Mouse (Mus musculus): Measurements from ENCODE around the gene Stat3. TPM values are rescaled to one million over a fixed set of nuclear protein-coding genes. Genes with fewer than 3 reads are reported as not detected.

Stat3 gene
- polyA plus RNA-seq, 1 experiment from 2014 or later = 23.3 TPM

DNA sequence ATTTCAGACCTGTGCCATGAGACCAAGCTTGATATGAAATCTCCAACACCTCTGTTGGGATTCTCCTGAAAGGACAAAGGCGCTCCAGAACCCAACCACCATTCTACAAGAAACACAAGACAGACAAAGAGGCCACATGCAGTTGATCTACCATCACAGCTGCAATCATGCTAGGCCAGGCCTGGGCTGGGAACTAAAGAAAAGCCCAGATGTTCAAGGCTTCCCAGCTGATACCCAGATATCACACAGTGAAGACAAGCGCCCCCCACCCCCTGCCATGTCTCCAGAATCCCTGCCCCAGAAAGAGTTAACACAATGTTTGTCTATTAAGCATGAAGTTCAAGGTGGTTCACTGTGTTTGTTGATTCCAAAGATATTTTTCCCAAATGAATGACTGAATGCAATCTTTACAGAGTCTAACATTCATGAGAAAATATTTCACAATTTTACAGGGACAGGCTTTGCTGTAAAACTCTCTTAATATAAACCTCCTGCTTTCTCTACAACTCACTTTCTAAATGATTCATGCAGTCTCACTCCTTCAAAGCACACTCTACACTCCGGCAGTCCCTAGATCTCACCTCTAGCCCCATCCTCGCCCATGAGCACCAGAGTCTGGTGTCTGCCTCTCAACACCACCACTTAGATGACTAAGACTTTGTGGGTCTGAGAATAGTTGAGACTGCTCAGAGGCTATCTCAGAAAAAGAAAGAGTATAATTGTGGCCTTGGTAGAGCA is 18.3 kb downstream of the Stat3 start:
- no peak overlapping the region for H3K4me3 ChIP-seq (ENCODE audit: low read depth, low read length)
- DNase-seq (ENCODE audit: low spot score) = no peak
- H3K36me3 ChIP-seq (ENCODE audit: control insufficient read depth, insufficient read depth, low read length) = no peaks in the 10 kb centered on the region
- no peak overlapping the region for H3K27ac ChIP-seq (ENCODE audit: low read depth, low read length)
- H3K4me2 ChIP-seq (ENCODE audit: low read length) = no peak overlapping the region
- no peak for ATAC-seq
- WGBS = 95% methylated on average over 4 of the region's 4 CpGs
- no peaks in the 10 kb centered on the region for H3K27me3 ChIP-seq (replicated peaks; ENCODE audit: control insufficient read depth, insufficient read depth, low read length)
- H3K9ac ChIP-seq (ENCODE audit: low read length) = no peak overlapping the region
- H3K4me1 ChIP-seq (ENCODE audit: control insufficient read depth, insufficient read depth, low read length) = no peaks in the 10 kb centered on the region
- H3K9me3 ChIP-seq (replicated peaks; ENCODE audit: control insufficient read depth, low read length) = no peaks in the 10 kb centered on the region

DNA sequence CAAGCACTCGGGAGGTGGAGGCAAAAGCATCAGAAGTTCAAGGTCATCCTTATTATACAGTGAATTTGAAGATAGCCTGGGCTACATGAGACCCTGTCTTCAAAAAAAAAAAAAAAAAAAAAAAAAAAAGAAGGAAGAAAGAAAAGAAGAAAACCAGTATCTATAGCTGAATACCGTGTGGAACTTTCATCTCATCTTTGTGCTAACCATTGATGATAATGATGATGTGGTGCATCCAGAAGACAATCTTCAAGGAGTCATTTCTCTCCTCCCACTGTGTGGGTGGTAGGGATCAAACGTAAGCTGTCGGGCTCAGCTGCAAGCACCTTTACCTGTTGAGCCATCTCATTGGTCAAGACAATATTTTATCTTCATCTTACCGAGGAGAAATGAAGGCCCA is 21.3 kb downstream of the Stat3 start:
- H3K4me2 ChIP-seq (ENCODE audit: low read length) = no peak overlapping the region
- no peak overlapping the region for H3K9ac ChIP-seq (ENCODE audit: low read length)
- no peak overlapping the region for H3K4me3 ChIP-seq (ENCODE audit: low read depth, low read length)
- no peaks in the 10 kb centered on the region for H3K4me1 ChIP-seq (ENCODE audit: control insufficient read depth, insufficient read depth, low read length)
- 89% methylated on average over 5 of the region's 5 CpGs for WGBS
- no peaks in the 10 kb centered on the region for H3K36me3 ChIP-seq (ENCODE audit: control insufficient read depth, insufficient read depth, low read length)
- no peaks in the 10 kb centered on the region for H3K9me3 ChIP-seq (replicated peaks; ENCODE audit: control insufficient read depth, low read length)
- H3K27ac ChIP-seq (ENCODE audit: low read depth, low read length) = no peak overlapping the region
- no peak for ATAC-seq
- H3K27me3 ChIP-seq (replicated peaks; ENCODE audit: control insufficient read depth, insufficient read depth, low read length) = no peaks in the 10 kb centered on the region
- DNase-seq (ENCODE audit: low spot score) = no peak

DNA sequence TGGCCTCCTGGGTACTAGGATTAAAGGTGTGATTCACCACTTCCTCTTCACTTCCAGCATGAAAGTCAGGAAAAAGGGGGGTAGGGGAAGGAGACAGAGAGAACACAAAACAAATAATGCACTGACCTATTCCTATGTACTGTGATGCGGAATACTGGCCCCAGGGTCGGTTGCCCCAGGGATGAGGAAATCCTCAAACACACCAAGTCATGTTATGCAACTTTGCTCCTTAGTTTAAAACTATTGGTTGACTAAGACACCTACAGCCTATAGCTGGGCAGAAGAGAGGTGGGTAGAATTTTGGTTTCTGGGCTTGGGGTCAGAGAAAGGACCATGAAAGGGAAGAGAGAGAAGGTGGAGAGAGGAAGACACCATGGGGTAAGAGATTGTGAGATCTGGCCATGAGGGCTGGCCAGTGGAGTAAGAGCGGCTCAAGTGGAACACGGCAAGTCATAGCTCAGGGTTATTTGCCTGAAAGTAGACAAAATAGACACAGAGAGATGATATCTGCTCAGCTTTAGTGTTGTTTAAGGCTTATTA is 22.8 kb downstream of the Stat3 start:
- Histone ChIP-seq H3K9me3 (replicated peaks; ENCODE audit: control insufficient read depth, low read length) (no peaks in the 10 kb centered on the region), H3K4me2 (ENCODE audit: low read length) (no peak overlapping the region), H3K4me3 (ENCODE audit: low read depth, low read length) (no peak overlapping the region), H3K4me1 (ENCODE audit: control insufficient read depth, insufficient read depth, low read length) (no peaks in the 10 kb centered on the region), H3K27me3 (replicated peaks; ENCODE audit: control insufficient read depth, insufficient read depth, low read length) (no peaks in the 10 kb centered on the region), H3K9ac (ENCODE audit: low read length) (no peak overlapping the region), H3K36me3 (ENCODE audit: control insufficient read depth, insufficient read depth, low read length) (no peaks in the 10 kb centered on the region), H3K27ac (ENCODE audit: low read depth, low read length) (no peak overlapping the region)
- WGBS = 93% methylated on average over 4 of the region's 4 CpGs
- DNase-seq (ENCODE audit: low spot score) = no peak
- ATAC-seq = no peak

DNA sequence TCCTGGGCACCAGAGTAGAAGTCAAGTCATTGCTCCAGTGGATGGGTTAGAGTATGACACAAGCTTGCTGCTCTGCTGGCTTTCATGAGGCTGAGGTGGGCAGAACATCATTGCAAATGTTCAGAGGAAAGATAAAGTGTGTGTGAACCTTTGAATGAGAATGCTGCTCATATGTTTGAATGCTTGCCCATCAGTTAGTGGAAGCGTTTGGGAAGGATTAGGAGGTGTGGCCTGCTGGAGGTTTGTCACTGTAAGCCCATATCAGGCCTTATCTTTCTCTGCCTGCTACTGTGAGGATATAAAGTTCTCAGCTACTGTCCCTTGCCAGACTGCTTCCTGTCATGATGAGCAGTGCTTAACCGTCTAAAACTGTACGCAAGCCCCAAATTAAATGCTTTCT is 24.3 kb downstream of the Stat3 start:
- 95% methylated on average over 3 of the region's 3 CpGs for WGBS
- Histone ChIP-seq H3K4me1 (ENCODE audit: control insufficient read depth, insufficient read depth, low read length) (no peaks in the 10 kb centered on the region), H3K27me3 (replicated peaks; ENCODE audit: control insufficient read depth, insufficient read depth, low read length) (no peaks in the 10 kb centered on the region), H3K27ac (ENCODE audit: low read depth, low read length) (no peak overlapping the region), H3K36me3 (ENCODE audit: control insufficient read depth, insufficient read depth, low read length) (no peaks in the 10 kb centered on the region), H3K9me3 (replicated peaks; ENCODE audit: control insufficient read depth, low read length) (no peaks in the 10 kb centered on the region), H3K4me2 (ENCODE audit: low read length) (no peak overlapping the region), H3K9ac (ENCODE audit: low read length) (no peak overlapping the region), H3K4me3 (ENCODE audit: low read depth, low read length) (no peak overlapping the region)
- ATAC-seq (no peak), DNase-seq (ENCODE audit: low spot score) (no peak)

DNA sequence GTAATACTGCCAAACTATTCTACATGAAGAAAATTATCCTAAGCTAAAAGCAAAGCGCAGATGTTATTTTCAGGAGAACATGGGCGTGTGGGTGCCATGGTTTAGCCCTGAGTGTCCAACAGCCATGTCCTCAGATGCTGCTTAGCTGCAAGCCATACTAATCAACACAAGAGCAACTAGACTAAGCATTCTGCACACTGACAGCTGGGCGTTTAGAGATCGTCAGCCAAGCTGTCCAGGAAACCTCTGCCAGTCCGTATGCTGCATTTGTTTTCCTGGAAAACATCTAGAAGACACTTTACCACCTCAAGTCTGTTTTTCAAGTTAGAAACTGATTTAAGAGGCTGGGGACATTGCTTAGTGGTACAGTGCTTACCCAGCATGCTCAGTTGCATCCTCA is 24.9 kb downstream of the Stat3 start:
- no peak overlapping the region for H3K4me3 ChIP-seq (ENCODE audit: low read depth, low read length)
- H3K27ac ChIP-seq (ENCODE audit: low read depth, low read length) = no peak overlapping the region
- no peaks in the 10 kb centered on the region for H3K9me3 ChIP-seq (replicated peaks; ENCODE audit: control insufficient read depth, low read length)
- WGBS = 84% methylated on average over 5 of the region's 5 CpGs
- DNase-seq (ENCODE audit: low spot score) (peak; percentile 15), ATAC-seq (no peak)
- no peak overlapping the region for H3K4me2 ChIP-seq (ENCODE audit: low read length)
- H3K27me3 ChIP-seq (replicated peaks; ENCODE audit: control insufficient read depth, insufficient read depth, low read length) = no peaks in the 10 kb centered on the region
- no peaks in the 10 kb centered on the region for H3K4me1 ChIP-seq (ENCODE audit: control insufficient read depth, insufficient read depth, low read length)
- no peak overlapping the region for H3K9ac ChIP-seq (ENCODE audit: low read length)
- H3K36me3 ChIP-seq (ENCODE audit: control insufficient read depth, insufficient read depth, low read length) = no peaks in the 10 kb centered on the region

DNA sequence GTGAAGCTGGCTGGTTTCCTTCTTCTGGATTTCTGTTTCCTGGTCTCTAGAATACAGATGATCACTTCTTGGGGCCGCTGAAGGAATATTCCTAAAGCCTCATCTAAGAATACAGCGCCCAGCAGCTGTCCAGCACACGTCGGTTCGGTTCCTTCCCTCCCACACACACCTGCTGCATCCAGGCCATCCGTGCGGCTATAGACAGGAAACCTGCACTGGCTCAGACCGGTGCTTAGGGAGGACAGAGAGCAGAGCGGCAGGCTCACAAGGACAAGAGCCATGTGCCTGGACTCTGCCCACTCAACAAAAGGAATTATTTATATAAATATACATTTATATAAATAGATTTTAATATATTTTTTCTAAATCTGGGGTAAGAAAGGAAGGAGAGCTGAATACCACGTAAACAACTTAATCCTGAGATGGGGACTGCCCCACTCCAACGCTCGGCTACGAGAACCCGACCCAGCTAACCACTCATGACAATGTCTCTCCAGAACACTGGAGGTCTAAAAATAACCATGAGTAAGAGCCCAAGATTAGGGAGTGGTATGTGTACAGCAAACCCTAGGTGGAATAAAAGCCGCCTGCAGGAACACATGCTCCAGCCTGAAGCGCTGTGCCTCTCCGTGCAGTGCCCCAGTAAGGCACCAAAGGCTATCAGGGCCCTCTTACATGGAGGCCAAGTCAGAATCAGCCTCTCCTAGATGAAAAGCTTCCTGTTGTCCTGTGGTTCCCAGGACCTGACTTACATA is 26.8 kb downstream of the Stat3 start:
- no peak for DNase-seq (ENCODE audit: low spot score)
- Histone ChIP-seq H3K9me3 (replicated peaks; ENCODE audit: control insufficient read depth, low read length) (no peaks in the 10 kb centered on the region), H3K4me3 (ENCODE audit: low read depth, low read length) (no peak overlapping the region), H3K27me3 (replicated peaks; ENCODE audit: control insufficient read depth, insufficient read depth, low read length) (no peaks in the 10 kb centered on the region), H3K36me3 (ENCODE audit: control insufficient read depth, insufficient read depth, low read length) (no peaks in the 10 kb centered on the region), H3K4me1 (ENCODE audit: control insufficient read depth, insufficient read depth, low read length) (no peaks in the 10 kb centered on the region), H3K4me2 (ENCODE audit: low read length) (no peak overlapping the region), H3K27ac (ENCODE audit: low read depth, low read length) (no peak overlapping the region), H3K9ac (ENCODE audit: low read length) (no peak overlapping the region)
- no peak for ATAC-seq
- WGBS = 91% methylated on average over 17 of the region's 17 CpGs

DNA sequence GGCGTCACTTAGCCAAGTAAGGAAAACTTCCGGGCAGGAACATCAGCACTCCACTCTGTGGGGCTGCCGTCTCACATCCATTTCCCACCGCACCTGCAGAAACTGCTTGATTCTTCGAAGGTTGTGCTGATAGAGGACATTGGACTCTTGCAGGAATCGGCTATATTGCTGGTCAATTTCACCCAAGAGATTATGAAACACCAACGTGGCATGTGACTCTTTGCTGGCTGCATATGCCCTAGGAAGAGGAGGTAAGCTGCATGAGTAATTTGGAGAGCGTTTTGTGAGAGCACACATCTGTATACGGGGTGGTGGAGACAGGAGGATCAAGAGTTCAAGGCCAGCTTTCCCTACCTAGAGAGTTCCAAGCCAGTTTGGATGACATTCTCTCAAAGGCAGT is 30.8 kb downstream of the Stat3 start:
- H3K4me2 ChIP-seq (ENCODE audit: low read length) = no peak overlapping the region
- no peak overlapping the region for H3K9ac ChIP-seq (ENCODE audit: low read length)
- no peaks in the 10 kb centered on the region for H3K27me3 ChIP-seq (replicated peaks; ENCODE audit: control insufficient read depth, insufficient read depth, low read length)
- 89% methylated on average over 9 of the region's 9 CpGs for WGBS
- H3K4me3 ChIP-seq (ENCODE audit: low read depth, low read length) = no peak overlapping the region
- DNase-seq (ENCODE audit: low spot score) = no peak
- H3K36me3 ChIP-seq (ENCODE audit: control insufficient read depth, insufficient read depth, low read length) = peaks cover 14% of the 10 kb centered on the region
- H3K9me3 ChIP-seq (replicated peaks; ENCODE audit: control insufficient read depth, low read length) = no peaks in the 10 kb centered on the region
- ATAC-seq = no peak
- no peak overlapping the region for H3K27ac ChIP-seq (ENCODE audit: low read depth, low read length)
- H3K4me1 ChIP-seq (ENCODE audit: control insufficient read depth, insufficient read depth, low read length) = no peaks in the 10 kb centered on the region

DNA sequence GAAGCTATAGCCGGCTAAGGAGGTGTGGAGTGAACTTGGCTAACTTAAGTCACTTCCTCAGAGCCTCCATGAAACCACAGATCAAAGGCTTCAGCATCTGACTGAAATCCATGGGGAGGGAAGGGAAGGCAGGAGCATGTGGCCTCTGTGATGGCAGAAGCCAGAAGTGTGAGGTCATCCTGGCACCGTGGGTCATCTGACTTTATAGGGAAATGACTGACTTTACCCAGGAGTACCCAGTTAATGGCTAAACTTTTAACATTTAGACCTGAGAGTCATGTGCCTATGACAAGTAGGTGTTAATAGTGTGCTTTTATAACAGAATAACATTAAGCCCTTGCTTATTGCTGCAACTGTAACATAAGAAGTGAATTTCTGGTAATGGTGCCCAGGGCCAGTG is 31.2 kb downstream of the Stat3 start:
- H3K4me2 ChIP-seq (ENCODE audit: low read length) = no peak overlapping the region
- no peaks in the 10 kb centered on the region for H3K9me3 ChIP-seq (replicated peaks; ENCODE audit: control insufficient read depth, low read length)
- no peak overlapping the region for H3K27ac ChIP-seq (ENCODE audit: low read depth, low read length)
- no peak overlapping the region for H3K4me3 ChIP-seq (ENCODE audit: low read depth, low read length)
- H3K4me1 ChIP-seq (ENCODE audit: control insufficient read depth, insufficient read depth, low read length) = no peaks in the 10 kb centered on the region
- H3K9ac ChIP-seq (ENCODE audit: low read length) = no peak overlapping the region
- DNase-seq (ENCODE audit: low spot score) = no peak
- no peaks in the 10 kb centered on the region for H3K27me3 ChIP-seq (replicated peaks; ENCODE audit: control insufficient read depth, insufficient read depth, low read length)
- WGBS = 93% methylated on average over 2 of the region's 2 CpGs
- peaks cover 18% of the 10 kb centered on the region for H3K36me3 ChIP-seq (ENCODE audit: control insufficient read depth, insufficient read depth, low read length)
- no peak for ATAC-seq

DNA sequence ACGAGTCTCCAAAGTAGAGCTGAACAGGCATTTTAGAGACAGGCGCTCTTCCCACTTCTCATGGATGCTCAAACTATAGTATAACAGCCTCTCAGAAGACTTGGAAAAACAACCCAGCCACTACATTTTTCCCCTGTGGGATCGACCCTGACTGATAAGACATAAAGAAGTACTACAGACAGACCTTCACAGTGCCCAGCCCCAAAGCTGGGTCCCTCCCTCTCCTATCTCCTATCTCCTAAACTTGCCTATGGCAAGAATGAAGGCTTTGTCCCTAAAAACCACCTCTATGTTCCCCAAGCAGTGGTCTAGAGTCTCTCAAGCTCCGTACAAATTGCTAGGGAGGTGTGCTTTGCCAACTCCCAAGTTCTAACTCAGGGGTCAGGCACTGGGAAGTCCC is 32.5 kb downstream of the Stat3 start:
- 86% methylated on average over 4 of the region's 4 CpGs for WGBS
- H3K36me3 ChIP-seq (ENCODE audit: control insufficient read depth, insufficient read depth, low read length) = peaks cover 25% of the 10 kb centered on the region

More for the DNA sequence above, 32.5 kb downstream of the Stat3 start:
- H3K4me3 ChIP-seq (ENCODE audit: low read depth, low read length) = no peak overlapping the region
- no peak overlapping the region for H3K27ac ChIP-seq (ENCODE audit: low read depth, low read length)
- DNase-seq (ENCODE audit: low spot score) (no peak), ATAC-seq (no peak)
- H3K9ac ChIP-seq (ENCODE audit: low read length) = no peak overlapping the region
- H3K4me2 ChIP-seq (ENCODE audit: low read length) = no peak overlapping the region
- no peaks in the 10 kb centered on the region for H3K27me3 ChIP-seq (replicated peaks; ENCODE audit: control insufficient read depth, insufficient read depth, low read length)
- H3K9me3 ChIP-seq (replicated peaks; ENCODE audit: control insufficient read depth, low read length) = no peaks in the 10 kb centered on the region; the same call in 1 of the 2 replicates
- no peaks in the 10 kb centered on the region for H3K4me1 ChIP-seq (ENCODE audit: control insufficient read depth, insufficient read depth, low read length)

All from forebrain, embryonic 14.5 days (tissue).